Mouse (Mus musculus): ENCODE results near the gene Dock8. TPM values are rescaled to one million over a fixed set of nuclear protein-coding genes. Genes with fewer than 3 reads are reported as not detected.
A peak's percentile ranks its signal among the peaks of the same experiment; 100 is the strongest.

The Dock8 gene
- total and polyA plus RNA-seq, 2 experiments from 2014 or later = 1.1 to 2.9 TPM

- Histone ChIP-seq H3K9ac (replicated peaks; ENCODE audit: low read length) (no peak overlapping the region), H3K4me1 (ENCODE audit: insufficient read depth, low read length) (no peaks in the 10 kb centered on the region; the same call in 1 of the 2 replicates), H3K9me3 (ENCODE audit: low read length) (no peaks in the 10 kb centered on the region), H3K27ac (no peak overlapping the region), H3K4me3 (ENCODE audit: low read length) (no peak overlapping the region), H3K36me3 (ENCODE audit: insufficient read depth, low read length) (no peaks in the 10 kb centered on the region), H3K27me3 (ENCODE audit: insufficient read depth, low read length) (no peaks in the 10 kb centered on the region), H3K4me2 (ENCODE audit: low read depth, low read length) (no peak overlapping the region)
- TF ChIP-seq CTCF (IDR thresholded peaks at IDR 0.05; ENCODE audit: low read depth) = no peak
- ATAC-seq = no peak
- no peak for DNase-seq (ENCODE audit: low spot score)
- 93% methylated on average over 7 of the region's 7 CpGs for WGBS
Observed at GRCm38 (mm10) chr19:25055559-25055958, 56.2 kb downstream of the Dock8 start.

- Histone ChIP-seq H3K4me1 (ENCODE audit: insufficient read depth, low read length) (no peaks in the 10 kb centered on the region; the same call in 1 of the 2 replicates), H3K9me3 (ENCODE audit: low read length) (no peaks in the 10 kb centered on the region), H3K27me3 (ENCODE audit: insufficient read depth, low read length) (no peaks in the 10 kb centered on the region), H3K36me3 (ENCODE audit: insufficient read depth, low read length) (no peaks in the 10 kb centered on the region), H3K4me3 (ENCODE audit: low read length) (no peak overlapping the region), H3K27ac (no peak overlapping the region), H3K4me2 (ENCODE audit: low read depth, low read length) (no peak overlapping the region), H3K9ac (replicated peaks; ENCODE audit: low read length) (no peak overlapping the region)
- no peak for DNase-seq (ENCODE audit: low spot score)
- no peak for ATAC-seq
- no peak for TF ChIP-seq CTCF (IDR thresholded peaks at IDR 0.05; ENCODE audit: low read depth)
- WGBS = 89% methylated on average over 10 of the region's 10 CpGs
Observed at GRCm38 (mm10) chr19:25056224-25056623, 56.9 kb downstream of the Dock8 start.

- no peak overlapping the region for H3K4me2 ChIP-seq (ENCODE audit: low read depth, low read length)
- no peaks in the 10 kb centered on the region for H3K27me3 ChIP-seq (ENCODE audit: insufficient read depth, low read length)
- TF ChIP-seq CTCF (IDR thresholded peaks at IDR 0.05; ENCODE audit: low read depth) = no peak
- H3K9me3 ChIP-seq (ENCODE audit: low read length) = no peaks in the 10 kb centered on the region
- H3K4me1 ChIP-seq (ENCODE audit: insufficient read depth, low read length) = no peaks in the 10 kb centered on the region; the same call in 1 of the 2 replicates
- no peak overlapping the region for H3K4me3 ChIP-seq (ENCODE audit: low read length)
- H3K27ac ChIP-seq = no peak overlapping the region
- no peaks in the 10 kb centered on the region for H3K36me3 ChIP-seq (ENCODE audit: insufficient read depth, low read length)
- H3K9ac ChIP-seq (replicated peaks; ENCODE audit: low read length) = no peak overlapping the region
- WGBS = 95% methylated on average over 8 of the region's 8 CpGs
- no peak for ATAC-seq
- no peak for DNase-seq (ENCODE audit: low spot score)
Observed at GRCm38 (mm10) chr19:25057826-25058225, 58.5 kb downstream of the Dock8 start.

GRCm38 (mm10) chr19:25059847-25060364 is 60.6 kb downstream of the Dock8 start:
- H3K27ac ChIP-seq = no peak overlapping the region
- no peak for DNase-seq (ENCODE audit: low spot score)
- H3K4me2 ChIP-seq (ENCODE audit: low read depth, low read length) = peak overlapping the region; percentile 43; the same call in 1 of the 2 replicates
- WGBS = 58% methylated on average over 7 of the region's 7 CpGs
- no peaks in the 10 kb centered on the region for H3K4me1 ChIP-seq (ENCODE audit: insufficient read depth, low read length)
- no peak overlapping the region for H3K4me3 ChIP-seq (ENCODE audit: low read length)
- H3K9me3 ChIP-seq (ENCODE audit: low read length) = no peaks in the 10 kb centered on the region
- no peaks in the 10 kb centered on the region for H3K27me3 ChIP-seq (ENCODE audit: insufficient read depth, low read length)
- H3K9ac ChIP-seq (replicated peaks; ENCODE audit: low read length) = no peak overlapping the region
- no peak for TF ChIP-seq CTCF (IDR thresholded peaks at IDR 0.05; ENCODE audit: low read depth)
- no peak for ATAC-seq
- no peaks in the 10 kb centered on the region for H3K36me3 ChIP-seq (ENCODE audit: insufficient read depth, low read length)

GRCm38 (mm10) chr19:25060375-25060774 is 61.0 kb downstream of the Dock8 start:
- no peak overlapping the region for H3K27ac ChIP-seq
- no peaks in the 10 kb centered on the region for H3K4me1 ChIP-seq (ENCODE audit: insufficient read depth, low read length)
- H3K36me3 ChIP-seq (ENCODE audit: insufficient read depth, low read length) = no peaks in the 10 kb centered on the region
- no peak for TF ChIP-seq CTCF (IDR thresholded peaks at IDR 0.05; ENCODE audit: low read depth)
- no peaks in the 10 kb centered on the region for H3K27me3 ChIP-seq (ENCODE audit: insufficient read depth, low read length)
- no peaks in the 10 kb centered on the region for H3K9me3 ChIP-seq (ENCODE audit: low read length)
- 16% methylated on average over 9 of the region's 9 CpGs for WGBS
- no peak overlapping the region for H3K9ac ChIP-seq (replicated peaks; ENCODE audit: low read length)
- DNase-seq (ENCODE audit: low spot score) (peak; percentile 59), ATAC-seq (peak; percentile 70; the same call in 1 of the 2 replicates)
- peak overlapping the region; percentile 43 for H3K4me2 ChIP-seq (ENCODE audit: low read depth, low read length)
- no peak overlapping the region for H3K4me3 ChIP-seq (ENCODE audit: low read length)

- Histone ChIP-seq H3K4me1 (ENCODE audit: insufficient read depth, low read length) (no peaks in the 10 kb centered on the region), H3K9ac (replicated peaks; ENCODE audit: low read length) (no peak overlapping the region), H3K4me2 (ENCODE audit: low read depth, low read length) (no peak overlapping the region), H3K9me3 (ENCODE audit: low read length) (no peaks in the 10 kb centered on the region), H3K4me3 (ENCODE audit: low read length) (no peak overlapping the region), H3K36me3 (ENCODE audit: insufficient read depth, low read length) (no peaks in the 10 kb centered on the region), H3K27ac (no peak overlapping the region), H3K27me3 (ENCODE audit: insufficient read depth, low read length) (no peaks in the 10 kb centered on the region)
- no peak for TF ChIP-seq CTCF (IDR thresholded peaks at IDR 0.05; ENCODE audit: low read depth)
- no peak for DNase-seq (ENCODE audit: low spot score)
- no peak for ATAC-seq
- WGBS = 92% methylated on average over 9 of the region's 9 CpGs
Observed at GRCm38 (mm10) chr19:25062188-25062856, 63.0 kb downstream of the Dock8 start.

- H3K27ac ChIP-seq = no peak overlapping the region
Observed at GRCm38 (mm10) chr19:25062857-25063240, 63.5 kb downstream of the Dock8 start.

More at GRCm38 (mm10) chr19:25062857-25063240, 63.5 kb downstream of the Dock8 start:
- 78% methylated on average over 2 of the region's 2 CpGs for WGBS
- no peak for TF ChIP-seq CTCF (IDR thresholded peaks at IDR 0.05; ENCODE audit: low read depth)
- Histone ChIP-seq H3K4me3 (ENCODE audit: low read length) (no peak overlapping the region), H3K27me3 (ENCODE audit: insufficient read depth, low read length) (no peaks in the 10 kb centered on the region), H3K36me3 (ENCODE audit: insufficient read depth, low read length) (no peaks in the 10 kb centered on the region), H3K4me1 (ENCODE audit: insufficient read depth, low read length) (no peaks in the 10 kb centered on the region), H3K9ac (replicated peaks; ENCODE audit: low read length) (no peak overlapping the region), H3K9me3 (ENCODE audit: low read length) (no peaks in the 10 kb centered on the region), H3K4me2 (ENCODE audit: low read depth, low read length) (no peak overlapping the region)
- no peak for DNase-seq (ENCODE audit: low spot score)
- no peak for ATAC-seq

All from hindbrain, postnatal 0 days (tissue).